Mouse (Mus musculus): ENCODE measurements at regions not wholly inside any gene's neighbourhood (a gene's known extent, or its start where the extent isn't known, plus 50 kb on each side); places are given as distances from the start of the nearest gene placed in this dataset.

DNA sequence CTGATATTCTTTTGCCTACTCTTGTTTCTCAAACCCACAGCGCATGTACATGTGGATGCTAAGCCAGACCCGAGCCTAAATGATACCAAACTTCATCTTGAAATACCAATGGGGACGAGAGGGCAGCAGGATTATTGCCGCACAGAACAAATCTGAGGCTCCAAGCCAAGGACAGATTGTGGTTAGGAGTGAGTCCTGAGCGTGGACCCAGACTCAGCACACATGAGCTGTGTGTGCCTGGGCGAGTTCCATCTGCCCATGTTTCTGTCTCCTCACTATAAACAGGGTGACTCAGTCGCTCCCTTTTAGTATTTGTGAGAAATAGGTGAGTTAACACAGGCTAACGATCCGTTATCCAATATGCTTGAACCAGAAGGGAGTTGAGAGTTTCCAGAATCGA lies 92.4 kb upstream of the Gadd45a start:
- ATAC-seq, result no peak
- Histone ChIP-seq H3K27ac (no peak overlapping the region), H3K4me1 (no peaks in the 10 kb centered on the region), H3K9me3 (replicated peaks) (0 out of 2 replicates have a peak, but pooled peaks cover 3% of the 10 kb centered on the region), H3K36me3 (no peaks in the 10 kb centered on the region), H3K4me2 (no peak overlapping the region), H3K4me3 (no peak overlapping the region), H3K9ac (no peak overlapping the region), H3K27me3 (replicated peaks) (peaks cover 17% of the 10 kb centered on the region; the same call in 1 of the 2 replicates)
- 68% methylated on average over 10 of the region's 10 CpGs for WGBS (ENCODE audit: insufficient replicate concordance)

DNA sequence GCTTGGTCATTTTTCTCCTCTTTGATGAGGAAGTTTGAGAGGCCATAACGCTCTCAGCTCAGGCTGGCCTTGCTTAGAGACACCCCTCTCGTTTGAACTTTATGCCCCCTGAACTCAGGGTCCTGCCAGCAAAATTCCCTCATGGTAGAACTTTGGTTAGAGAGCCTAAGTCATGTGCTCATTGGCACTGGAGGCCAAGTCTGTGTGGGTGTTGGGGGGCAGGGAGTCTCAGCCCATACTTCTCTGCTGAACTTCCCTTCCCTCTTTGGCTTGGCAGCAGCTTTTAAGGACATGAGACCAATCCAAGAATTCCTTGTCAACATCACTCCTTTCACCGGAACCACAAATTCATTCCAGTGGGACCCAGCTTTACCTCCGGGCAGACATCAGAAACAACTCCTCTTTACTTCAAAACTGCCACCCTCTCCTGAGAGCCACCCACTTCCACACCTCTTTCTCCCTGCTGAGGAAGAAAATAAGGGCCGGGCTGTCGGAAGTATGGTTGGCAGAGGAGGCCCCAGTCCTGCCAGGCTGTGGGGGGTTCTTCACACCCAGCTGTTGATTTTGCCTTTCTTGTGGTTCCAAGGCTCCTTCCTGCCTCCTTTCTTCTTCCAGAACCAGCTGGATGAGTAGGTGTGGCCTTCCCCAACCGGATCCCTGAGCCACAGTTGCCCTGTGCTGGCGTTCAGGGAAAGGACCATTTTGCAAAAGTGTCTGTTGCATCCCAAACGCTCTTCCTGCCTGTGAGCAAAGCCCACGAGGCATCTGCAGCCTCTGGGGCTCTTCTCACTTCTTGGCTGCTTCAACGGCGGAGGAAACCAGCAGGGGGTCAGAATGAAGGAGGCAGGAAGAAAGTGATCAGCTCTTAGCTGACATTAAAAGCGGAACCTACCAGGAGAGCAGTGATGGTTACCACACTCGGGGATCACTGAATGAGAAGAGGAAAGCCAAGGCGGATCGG lies 91.5 kb upstream of the Gadd45a start:
- H3K27ac ChIP-seq, result no peak overlapping the region
- no peak overlapping the region for H3K4me3 ChIP-seq
- 0 out of 2 replicates have a peak, but pooled peaks cover 3% of the 10 kb centered on the region for H3K9me3 ChIP-seq (replicated peaks)
- ATAC-seq, result no peak
- WGBS (ENCODE audit: insufficient replicate concordance), result 31% methylated on average over 16 of the region's 16 CpGs
- H3K36me3 ChIP-seq, result no peaks in the 10 kb centered on the region
- H3K27me3 ChIP-seq (replicated peaks), result peaks cover 17% of the 10 kb centered on the region; the same call in 1 of the 2 replicates
- H3K4me2 ChIP-seq, result no peak overlapping the region
- no peaks in the 10 kb centered on the region for H3K4me1 ChIP-seq
- no peak overlapping the region for H3K9ac ChIP-seq

DNA sequence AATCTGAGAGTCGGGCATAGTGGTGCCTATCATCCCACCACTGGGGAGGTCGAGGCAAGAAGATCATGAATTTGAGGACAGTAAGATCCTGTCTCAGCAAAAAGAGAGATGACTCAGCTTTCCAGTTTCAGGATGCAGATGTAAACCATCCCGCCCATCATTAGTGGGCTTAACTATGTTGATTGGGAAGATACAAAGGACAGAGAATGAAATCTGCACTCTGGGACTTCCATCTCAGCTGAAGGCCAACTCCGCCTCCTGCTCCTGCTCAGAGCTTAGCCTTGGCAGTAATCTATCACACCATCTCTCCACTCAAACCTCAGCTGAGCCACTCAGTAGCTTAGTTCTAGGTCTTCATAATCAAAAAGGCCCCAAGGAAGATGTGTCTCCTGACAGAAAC lies 90.5 kb upstream of the Gadd45a start:
- Histone ChIP-seq H3K4me1 (no peaks in the 10 kb centered on the region), H3K4me2 (no peak overlapping the region), H3K9ac (no peak overlapping the region), H3K9me3 (replicated peaks) (0 out of 2 replicates have a peak, but pooled peaks cover 3% of the 10 kb centered on the region), H3K27ac (no peak overlapping the region), H3K27me3 (replicated peaks) (peaks cover 17% of the 10 kb centered on the region; the same call in 1 of the 2 replicates), H3K4me3 (no peak overlapping the region), H3K36me3 (no peaks in the 10 kb centered on the region)
- WGBS (ENCODE audit: insufficient replicate concordance), result 63% methylated on average over 4 of the region's 4 CpGs
- ATAC-seq, result no peak

DNA sequence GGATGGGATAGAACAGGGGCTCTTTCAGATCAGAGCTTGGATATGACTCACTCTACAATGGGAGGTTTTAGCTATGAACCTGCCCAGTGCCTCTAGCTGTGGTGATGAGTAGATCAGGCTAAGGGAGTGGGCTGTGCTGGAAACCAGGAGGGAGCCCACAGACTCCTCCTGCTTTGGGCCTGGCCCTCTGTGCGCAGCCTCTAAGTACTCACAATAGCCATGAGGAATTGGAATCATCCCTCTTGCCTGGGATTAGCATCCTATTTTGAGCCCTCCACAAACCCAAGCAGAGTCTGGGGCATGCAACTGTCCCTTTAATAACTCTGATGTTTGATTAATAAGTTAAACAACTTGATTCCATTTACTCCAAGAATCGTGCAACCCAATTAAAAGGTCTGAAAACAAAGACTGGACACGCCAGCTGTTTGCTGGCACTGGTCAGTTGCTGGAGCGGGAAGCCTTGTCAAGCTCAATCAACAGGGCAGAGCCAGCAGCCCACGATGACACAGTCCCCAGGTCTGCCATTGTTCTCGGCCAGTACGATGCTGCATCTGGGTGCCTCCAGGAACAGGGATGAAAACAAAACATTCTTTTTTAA lies 88.6 kb upstream of the Gadd45a start:
- H3K4me1 ChIP-seq, result no peaks in the 10 kb centered on the region
- H3K27me3 ChIP-seq (replicated peaks), result peaks cover 17% of the 10 kb centered on the region; the same call in 1 of the 2 replicates
- ATAC-seq, result no peak
- H3K9ac ChIP-seq, result no peak overlapping the region
- H3K4me3 ChIP-seq, result no peak overlapping the region
- no peak overlapping the region for H3K27ac ChIP-seq
- 74% methylated on average over 7 of the region's 7 CpGs for WGBS (ENCODE audit: insufficient replicate concordance)
- H3K4me2 ChIP-seq, result no peak overlapping the region
- H3K9me3 ChIP-seq (replicated peaks), result no peaks in the 10 kb centered on the region
- no peaks in the 10 kb centered on the region for H3K36me3 ChIP-seq

- Histone ChIP-seq H3K27me3 (replicated peaks) (0 out of 2 replicates have a peak, but pooled peaks cover 10% of the 10 kb centered on the region), H3K4me1 (no peaks in the 10 kb centered on the region), H3K9me3 (replicated peaks) (no peaks in the 10 kb centered on the region), H3K4me2 (no peak overlapping the region), H3K27ac (no peak overlapping the region), H3K4me3 (no peak overlapping the region), H3K9ac (no peak overlapping the region), H3K36me3 (no peaks in the 10 kb centered on the region)
- 40% methylated on average over 2 of the region's 2 CpGs for WGBS (ENCODE audit: insufficient replicate concordance)
- no peak for ATAC-seq
Observed at GRCm38 (mm10) chr6:67124089-67124488, 86.8 kb upstream of the Gadd45a start.

GRCm38 (mm10) chr6:67123071-67123470 lies 85.8 kb upstream of the Gadd45a start:
- Histone ChIP-seq H3K27ac (no peak overlapping the region), H3K9ac (no peak overlapping the region), H3K36me3 (no peaks in the 10 kb centered on the region), H3K4me2 (no peak overlapping the region), H3K9me3 (replicated peaks) (no peaks in the 10 kb centered on the region), H3K27me3 (replicated peaks) (no peaks in the 10 kb centered on the region), H3K4me3 (no peak overlapping the region), H3K4me1 (no peaks in the 10 kb centered on the region)
- WGBS (ENCODE audit: insufficient replicate concordance), result 54% methylated on average over 4 of the region's 4 CpGs
- no peak for ATAC-seq

GRCm38 (mm10) chr6:67116306-67116705 lies 79.0 kb upstream of the Gadd45a start:
- Histone ChIP-seq H3K36me3 (no peaks in the 10 kb centered on the region), H3K9ac (no peak overlapping the region), H3K27ac (no peak overlapping the region), H3K27me3 (replicated peaks) (peaks cover 32% of the 10 kb centered on the region), H3K4me1 (peaks cover 8% of the 10 kb centered on the region; the same call in 1 of the 2 replicates), H3K9me3 (replicated peaks) (no peaks in the 10 kb centered on the region), H3K4me2 (no peak overlapping the region), H3K4me3 (no peak overlapping the region)
- 69% methylated on average over 3 of the region's 3 CpGs for WGBS (ENCODE audit: insufficient replicate concordance)
- no peak for ATAC-seq

DNA sequence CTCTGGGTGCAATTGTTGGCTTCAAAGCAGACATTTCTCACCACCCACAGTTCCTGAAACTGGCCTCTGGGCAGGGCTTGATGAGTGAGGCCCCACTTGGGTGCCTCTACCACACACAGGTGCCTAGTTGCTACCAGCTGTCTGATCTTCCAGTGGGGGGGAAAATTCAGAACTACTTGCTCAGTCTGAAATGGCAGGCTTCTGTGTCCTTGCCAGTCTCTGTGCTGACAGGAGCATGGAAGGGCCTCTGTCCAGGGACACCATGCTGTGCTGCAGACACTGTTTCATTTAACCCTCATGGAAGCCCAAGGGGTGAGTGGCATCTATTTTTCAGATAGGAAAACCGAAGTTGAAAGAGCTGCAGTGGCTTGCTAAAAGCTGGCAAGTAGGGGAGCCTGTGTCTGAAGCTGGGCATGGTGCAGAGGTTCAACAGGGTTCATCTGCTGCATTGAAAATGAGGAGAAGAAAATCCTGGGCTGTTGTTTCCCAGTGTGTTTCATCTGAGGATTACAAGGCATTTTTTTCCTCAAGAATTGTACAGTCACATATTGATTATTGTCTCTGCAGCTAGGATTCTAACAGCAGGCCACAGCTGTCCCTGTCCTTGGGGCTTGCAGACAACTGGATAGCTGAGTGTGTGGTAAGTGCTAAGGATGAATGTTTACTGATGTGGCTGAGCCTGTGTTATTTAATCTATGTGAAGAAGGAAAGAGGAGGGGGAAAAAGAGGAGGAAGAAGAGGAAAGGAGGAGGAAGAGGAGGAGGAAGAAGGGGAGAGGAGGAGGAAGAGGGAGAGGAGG lies 78.4 kb upstream of the Gadd45a start:
- Histone ChIP-seq H3K9me3 (replicated peaks) (no peaks in the 10 kb centered on the region), H3K4me2 (no peak overlapping the region), H3K27me3 (replicated peaks) (peaks cover 38% of the 10 kb centered on the region), H3K36me3 (no peaks in the 10 kb centered on the region), H3K4me3 (no peak overlapping the region), H3K27ac (no peak overlapping the region), H3K9ac (no peak overlapping the region), H3K4me1 (peaks cover 8% of the 10 kb centered on the region; the same call in 1 of the 2 replicates)
- ATAC-seq, result no peak
- WGBS (ENCODE audit: insufficient replicate concordance), result 40% methylated on average over 1 of the region's 1 CpGs

DNA sequence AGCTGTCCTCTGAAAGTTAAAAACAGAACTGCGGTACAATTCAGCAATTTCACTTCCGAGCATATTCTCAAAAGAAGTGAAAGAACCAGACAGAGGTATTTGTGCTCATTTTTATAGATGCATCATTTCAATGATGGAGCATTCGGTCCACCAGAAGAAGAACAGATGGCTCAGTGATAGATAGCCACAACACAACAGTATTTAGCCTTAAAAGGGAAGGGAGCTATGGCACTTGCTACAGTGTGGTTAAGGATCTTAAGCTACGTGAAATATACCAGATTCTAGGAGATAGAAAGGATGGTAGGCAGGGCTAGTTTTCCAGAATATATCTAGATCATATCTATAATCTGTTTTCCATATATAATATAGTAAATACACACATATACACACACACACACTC lies 77.5 kb upstream of the Gadd45a start:
- no peak overlapping the region for H3K27ac ChIP-seq
- no peaks in the 10 kb centered on the region for H3K9me3 ChIP-seq (replicated peaks)
- peaks cover 8% of the 10 kb centered on the region; the same call in 1 of the 2 replicates for H3K4me1 ChIP-seq
- no peak overlapping the region for H3K4me3 ChIP-seq
- H3K4me2 ChIP-seq, result no peak overlapping the region
- H3K36me3 ChIP-seq, result no peaks in the 10 kb centered on the region
- ATAC-seq, result no peak
- H3K9ac ChIP-seq, result no peak overlapping the region
- WGBS (ENCODE audit: insufficient replicate concordance), result 75% methylated on average over 4 of the region's 4 CpGs
- peaks cover 41% of the 10 kb centered on the region for H3K27me3 ChIP-seq (replicated peaks)

DNA sequence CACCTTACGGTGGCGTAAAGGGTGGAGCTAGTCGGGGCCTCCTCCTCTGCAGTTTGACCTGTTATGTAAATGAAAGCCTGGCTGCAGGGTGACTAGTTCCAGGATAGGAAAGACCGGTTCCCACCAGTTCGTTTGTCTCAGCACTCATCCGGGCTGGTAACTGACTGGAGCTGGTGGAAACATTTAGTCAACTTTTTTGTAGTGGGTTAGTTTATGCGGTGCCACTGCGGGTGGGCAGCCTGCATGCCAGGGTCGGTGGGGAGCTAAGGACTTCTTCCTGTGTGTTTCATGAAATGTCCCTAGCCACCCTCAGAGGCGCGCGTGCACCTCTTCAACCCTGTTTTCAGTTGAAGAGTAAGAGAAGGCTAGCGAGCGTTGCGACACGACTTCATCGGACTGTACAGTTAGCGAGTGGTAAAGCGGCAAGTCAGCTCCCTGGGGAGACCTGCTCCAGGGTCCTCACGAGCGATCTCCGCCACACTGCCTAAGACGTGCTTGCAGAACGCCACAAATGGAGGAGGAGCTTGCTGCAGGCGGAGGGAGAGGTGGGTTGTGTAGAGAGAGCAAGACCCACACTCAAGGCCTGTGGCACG lies 76.5 kb upstream of the Gadd45a start:
- Histone ChIP-seq H3K4me1 (peaks cover 8% of the 10 kb centered on the region; the same call in 1 of the 2 replicates), H3K27ac (no peak overlapping the region), H3K9me3 (replicated peaks) (no peaks in the 10 kb centered on the region), H3K4me2 (peak overlapping the region; percentile 59), H3K27me3 (replicated peaks) (peaks cover 41% of the 10 kb centered on the region), H3K4me3 (peak overlapping the region; percentile 33), H3K36me3 (no peaks in the 10 kb centered on the region), H3K9ac (0 out of 2 replicates have a peak overlapping the region, but pooled peaks have one; percentile 12)
- 15% methylated on average over 26 of the region's 26 CpGs for whole genome bisulfite sequencing (ENCODE audit: insufficient replicate concordance)
- peak; percentile 48 for ATAC-seq

DNA sequence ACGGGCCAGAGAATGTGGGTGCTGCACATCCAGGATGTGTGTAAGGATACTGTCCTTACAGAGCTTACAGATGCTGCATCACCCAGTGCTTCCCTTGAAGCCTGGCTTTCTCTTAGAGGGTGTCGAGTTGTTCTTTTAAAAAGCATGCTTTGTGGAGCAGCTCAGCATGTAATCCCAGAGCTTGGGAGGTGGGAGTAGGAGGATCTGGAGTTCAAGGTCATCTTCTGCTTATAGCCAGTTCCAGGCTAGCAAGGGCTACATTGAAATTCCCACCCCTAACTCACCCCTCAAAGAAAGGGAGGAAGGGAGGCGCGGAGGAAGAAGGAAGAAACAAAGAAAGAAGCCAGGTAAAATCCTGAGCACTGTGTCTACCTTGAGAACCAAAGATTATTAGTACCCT lies 76.0 kb upstream of the Gadd45a start:
- peak overlapping the region; percentile 59 for H3K4me2 ChIP-seq
- H3K9ac ChIP-seq, result no peak overlapping the region
- no peak for ATAC-seq
- H3K9me3 ChIP-seq (replicated peaks), result no peaks in the 10 kb centered on the region
- H3K4me3 ChIP-seq, result no peak overlapping the region
- no peak overlapping the region for H3K27ac ChIP-seq
- 68% methylated on average over 4 of the region's 4 CpGs for WGBS (ENCODE audit: insufficient replicate concordance)
- H3K4me1 ChIP-seq, result peaks cover 8% of the 10 kb centered on the region; the same call in 1 of the 2 replicates
- no peaks in the 10 kb centered on the region for H3K36me3 ChIP-seq
- H3K27me3 ChIP-seq (replicated peaks), result peaks cover 41% of the 10 kb centered on the region
